Mouse (Mus musculus) ES-Bruce4 (cell line): ENCODE data around the gene Tspan7. TPM values are rescaled to one million over a fixed set of nuclear protein-coding genes. Genes with fewer than 3 reads are reported as not detected.

Experiments used
- H3K27ac ChIP-seq: 2 replicates; pipeline ENCODE4 v1.5.1; 2012; ENCODE audit warnings: low read length, inconsistent platforms; ENCODE audit not compliant: insufficient read depth
- H3K27me3 ChIP-seq: 2 replicates; pipeline ENCODE4 v1.6.1; 2012; ENCODE audit warnings: mild to moderate bottlenecking, low read length, inconsistent platforms; ENCODE audit not compliant: control insufficient read depth, poor library complexity, insufficient read depth, severe bottlenecking
- H3K36me3 ChIP-seq: 2 replicates; pipeline ENCODE4 v1.6.1; 2012; ENCODE audit warnings: inconsistent platforms, mild to moderate bottlenecking, low read length, moderate library complexity; ENCODE audit not compliant: control insufficient read depth, poor library complexity, insufficient read depth, severe bottlenecking
- H3K4me1 ChIP-seq: one replicate; pipeline ENCODE4 v1.8.1; 2011; ENCODE audit warnings: low read length; ENCODE audit not compliant: control insufficient read depth, insufficient read depth
- H3K4me3 ChIP-seq: 2 replicates; pipeline ENCODE4 v1.5.1; 2011; ENCODE audit warnings: low read depth, mild to moderate bottlenecking, low read length
- H3K9ac ChIP-seq: 2 replicates; pipeline ENCODE4 v1.6.1; 2012; ENCODE audit warnings: low read depth, mild to moderate bottlenecking, inconsistent platforms; ENCODE audit not compliant: poor library complexity, severe bottlenecking
- H3K9me3 ChIP-seq: replicated peaks from 2 replicates; pipeline ENCODE4 v1.6.1; 2012; ENCODE audit warnings: mild to moderate bottlenecking, low read length, inconsistent platforms; ENCODE audit not compliant: control insufficient read depth, poor library complexity, insufficient read depth, severe bottlenecking
- CTCF ChIP-seq: IDR thresholded peaks from one replicate; pipeline ENCODE4 v1.8.1; 2011; ENCODE audit warnings: low read depth, low read length
- EP300 ChIP-seq: IDR thresholded peaks from 2 replicates; pipeline ENCODE4 v1.6.1; 2011; ENCODE audit warnings: low read depth, low read length; ENCODE audit not compliant: insufficient read depth
- POLR2A ChIP-seq: IDR thresholded peaks from one replicate; pipeline ENCODE4 v1.8.1; 2011; ENCODE audit warnings: low read length; ENCODE audit not compliant: insufficient read depth
- polyA plus RNA-seq: library from polyadenylated mRNA; stranded (reverse); fragments of >200 nt; gene quantifications from 2 replicates; pipeline ENCODE4 v1.2.4, GENCODE M21; 2011; ENCODE audit warnings: low read depth; ENCODE audit not compliant: missing spikeins, insufficient read depth, insufficient read length

The Tspan7 gene
- polyA plus RNA-seq, 1 experiment, result 36.9 TPM

DNA sequence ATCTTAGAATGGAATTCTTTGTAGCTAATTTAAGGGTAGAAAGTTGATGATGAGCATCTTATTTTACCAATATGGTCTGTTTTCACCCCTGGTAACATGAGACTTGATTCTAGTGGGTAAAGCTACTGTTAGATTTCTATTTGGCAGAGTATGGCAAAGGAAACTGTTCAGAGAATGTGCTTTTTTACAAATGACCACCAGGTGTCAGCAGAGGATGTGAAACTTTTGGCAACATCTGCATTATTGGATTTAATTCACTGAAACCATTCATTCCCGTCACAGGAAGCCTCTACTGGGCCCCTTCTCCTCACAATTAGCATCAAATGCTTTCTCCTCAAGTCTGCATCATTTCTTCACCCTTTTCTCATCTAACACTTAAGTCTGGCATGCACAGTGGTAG, 92.4 kb downstream of the Tspan7 start:
- Histone ChIP-seq H3K27me3 (no peaks in the 10 kb centered on the region), H3K4me1 (no peaks in the 10 kb centered on the region), H3K9ac (no peak overlapping the region), H3K4me3 (no peak overlapping the region), H3K36me3 (no peaks in the 10 kb centered on the region), H3K9me3 (no peaks in the 10 kb centered on the region), H3K27ac (no peak overlapping the region)
- TF ChIP-seq CTCF (peak; percentile 4), POLR2A (no peak)

DNA sequence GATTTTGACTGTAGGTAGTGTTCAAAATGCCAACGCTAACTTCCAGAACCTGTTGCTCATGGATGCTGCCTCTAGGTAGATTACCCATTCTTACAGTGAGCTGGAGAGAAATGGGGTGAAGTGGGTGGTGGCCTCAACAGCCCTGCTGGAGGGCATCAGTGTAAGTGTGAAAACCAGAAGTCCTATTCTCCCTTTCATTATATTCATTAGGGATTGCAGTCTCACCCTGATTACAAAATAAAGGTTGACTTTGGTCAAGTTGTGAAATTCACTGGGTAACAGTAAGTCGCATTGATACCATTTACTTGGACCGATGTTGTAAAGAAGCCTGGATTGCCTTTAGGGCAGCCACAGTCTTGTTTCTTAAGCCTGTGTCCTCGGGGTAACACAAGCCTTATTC, 97.8 kb downstream of the Tspan7 start:
- TF ChIP-seq EP300, result no peak
- no peak for TF ChIP-seq CTCF
- TF ChIP-seq POLR2A, result no peak
- no peak overlapping the region for H3K9ac ChIP-seq
- H3K36me3 ChIP-seq, result no peaks in the 10 kb centered on the region
- no peaks in the 10 kb centered on the region for H3K9me3 ChIP-seq
- no peak overlapping the region for H3K27ac ChIP-seq
- H3K27me3 ChIP-seq, result no peaks in the 10 kb centered on the region
- no peaks in the 10 kb centered on the region for H3K4me1 ChIP-seq
- H3K4me3 ChIP-seq, result no peak overlapping the region

DNA sequence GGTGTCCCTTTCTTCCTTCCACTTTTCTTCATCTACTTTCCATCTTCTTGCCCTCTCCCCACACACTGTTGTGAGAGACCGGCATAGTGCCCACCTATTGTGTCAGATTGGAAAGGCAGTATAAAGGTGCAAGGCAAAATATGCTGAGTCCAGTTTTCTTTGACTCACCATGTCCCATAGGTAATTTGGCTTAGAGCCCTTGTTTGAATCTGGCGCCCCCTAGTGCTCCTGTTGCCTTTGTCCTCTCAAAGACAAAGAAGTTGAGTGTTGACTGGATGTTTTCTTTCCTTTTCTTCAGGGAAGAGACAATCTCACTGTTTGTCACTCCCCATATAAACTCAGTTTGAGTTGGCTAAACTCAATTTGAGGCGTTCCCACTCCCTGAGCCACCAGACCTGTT, 107.3 kb downstream of the Tspan7 start:
- Histone ChIP-seq H3K4me1 (no peaks in the 10 kb centered on the region), H3K27ac (no peak overlapping the region), H3K27me3 (no peaks in the 10 kb centered on the region), H3K4me3 (no peak overlapping the region), H3K9me3 (no peaks in the 10 kb centered on the region), H3K36me3 (no peaks in the 10 kb centered on the region), H3K9ac (no peak overlapping the region)
- no peak for TF ChIP-seq EP300
- TF ChIP-seq POLR2A, result no peak

- H3K36me3 ChIP-seq, result no peaks in the 10 kb centered on the region
- no peaks in the 10 kb centered on the region for H3K27me3 ChIP-seq
- no peak overlapping the region for H3K27ac ChIP-seq
- no peaks in the 10 kb centered on the region for H3K4me1 ChIP-seq
- H3K4me3 ChIP-seq, result no peak overlapping the region
- H3K9me3 ChIP-seq, result no peaks in the 10 kb centered on the region
- TF ChIP-seq CTCF, result no peak
- TF ChIP-seq EP300, result no peak
- TF ChIP-seq POLR2A, result no peak
- no peak overlapping the region for H3K9ac ChIP-seq
Measured at GRCm38 (mm10) chrX:10593561-10593960, 108.6 kb downstream of the Tspan7 start.

DNA sequence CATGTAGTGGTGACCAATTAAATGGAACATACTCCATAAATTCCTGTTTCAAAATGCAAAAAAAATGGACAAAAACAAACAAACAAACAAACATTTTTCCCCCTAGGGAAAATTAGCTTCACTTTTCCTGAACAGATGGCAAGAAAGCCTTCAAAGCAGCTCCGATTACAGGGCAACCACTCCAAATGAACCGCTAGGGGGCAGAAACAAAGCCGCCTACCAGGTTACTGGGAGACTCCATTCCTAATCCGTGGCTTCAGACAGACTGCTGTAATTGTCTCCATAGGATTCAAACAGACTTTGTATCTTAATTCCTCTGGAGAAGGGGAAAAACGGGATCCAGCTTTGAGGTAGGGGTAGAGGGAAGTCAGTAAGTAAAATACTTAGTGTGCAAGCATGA, 132.2 kb downstream of the Tspan7 start:
- Histone ChIP-seq H3K4me1 (no peaks in the 10 kb centered on the region), H3K9ac (no peak overlapping the region), H3K4me3 (no peak overlapping the region), H3K27ac (no peak overlapping the region), H3K36me3 (no peaks in the 10 kb centered on the region), H3K27me3 (no peaks in the 10 kb centered on the region), H3K9me3 (no peaks in the 10 kb centered on the region)
- TF ChIP-seq POLR2A (no peak), CTCF (peak; percentile 26)

- no peak overlapping the region for H3K27ac ChIP-seq
- no peak for TF ChIP-seq EP300
- TF ChIP-seq POLR2A, result no peak
- TF ChIP-seq CTCF, result no peak
- no peak overlapping the region for H3K9ac ChIP-seq
- H3K4me1 ChIP-seq, result no peaks in the 10 kb centered on the region
- no peak overlapping the region for H3K4me3 ChIP-seq
- no peaks in the 10 kb centered on the region for H3K27me3 ChIP-seq
- H3K36me3 ChIP-seq, result no peaks in the 10 kb centered on the region
- H3K9me3 ChIP-seq, result no peaks in the 10 kb centered on the region
Measured at GRCm38 (mm10) chrX:10641062-10641461, 156.1 kb downstream of the Tspan7 start.

Other genes with a start within 250 kb of the Tspan7 start
- gene Otc, start 232.9 kb upstream of the Tspan7 start, polyA plus RNA-seq, result not detected in 2 replicates
- gene Mid1ip1, start 229.9 kb downstream of the Tspan7 start, polyA plus RNA-seq, result 38.0 and 41.1 TPM in 2 replicates